Mouse (Mus musculus) small intestine, adult 2 months (tissue): ENCODE results near the gene Igfbp7.

Source experiments
- CTCF ChIP-seq: fragments of 200-500 bp; IDR thresholded peaks from 2 replicates; pipeline ENCODE4 v1.5.1; 2012; ENCODE audit warnings: low read depth, mild to moderate bottlenecking, control low read depth, inconsistent platforms, low read length, moderate library complexity, mixed read lengths; ENCODE audit not compliant: insufficient replicate concordance, insufficient read length; ENCODE audit errors: extremely low read depth
- POLR2A ChIP-seq: fragments of 200-500 bp; IDR thresholded peaks from 2 replicates; pipeline ENCODE4 v1.6.1; 2012; ENCODE audit warnings: low read depth, mild to moderate bottlenecking, control low read depth, inconsistent platforms, low read length, moderate library complexity

DNA sequence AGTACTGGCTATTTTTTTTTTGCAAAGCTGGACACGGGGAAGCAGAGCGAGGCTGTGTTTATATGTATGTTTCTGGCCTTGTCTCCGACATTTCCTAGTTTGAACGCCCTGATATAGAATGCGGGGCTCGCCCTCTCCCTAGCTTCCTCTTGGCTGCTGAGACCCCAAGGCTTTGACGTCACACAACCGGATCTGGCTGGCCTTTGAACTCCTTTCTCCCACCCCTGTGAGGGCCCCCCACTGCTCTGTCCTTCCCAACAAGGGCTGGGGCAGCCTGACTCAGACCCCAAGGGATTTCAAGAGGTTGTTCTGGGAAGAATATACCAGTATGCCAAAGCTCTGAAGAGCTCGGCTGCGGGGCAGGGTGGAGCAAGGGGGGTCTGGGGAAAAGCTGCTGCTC is 49.5 kb downstream of the Igfbp7 start:
- TF ChIP-seq CTCF (no peak), POLR2A (no peak)
